Mouse (Mus musculus) neural tube, embryonic 10.5 days (tissue): ENCODE data around the gene Gm10591.
"Not testable (repeated sequence)": the region's sequence is repeated elsewhere in the genome, so short reads cannot be mapped to it uniquely, and the experiment has no call there.

Experiments
- DNase-seq: peaks from one replicate; pipeline ENCODE4 v3.0.0-alpha.2; 2017; ENCODE audit warnings: low spot score; ENCODE audit errors: extremely low spot score

The Gm10591 gene

GRCm38 (mm10) chr4:42611895-42612294 lies at the start of gene Gm10591:
Gm10591 (plus strand) TSS chr4:42612195.
- DNase-seq: not testable (repeated sequence)

DNA sequence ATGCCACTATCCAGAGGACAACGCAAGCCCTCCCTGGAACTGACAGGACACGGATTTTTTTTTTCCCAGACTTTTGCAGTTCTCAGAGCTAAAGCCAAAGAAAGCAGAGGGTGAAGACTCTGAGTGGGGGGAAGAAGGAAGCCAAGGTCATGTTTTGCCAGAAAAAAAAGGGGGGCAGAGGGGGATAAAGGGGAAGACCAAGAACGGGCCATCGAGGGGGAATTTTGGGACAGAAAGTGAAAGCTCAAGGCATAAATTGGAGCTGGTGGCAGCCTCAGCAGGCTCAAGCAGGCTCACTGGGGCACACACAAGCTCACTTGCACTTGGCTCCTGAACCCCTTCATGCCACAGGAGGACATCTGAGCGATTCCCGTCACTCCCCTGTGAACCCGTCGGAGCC lies 17.4 kb downstream of the Gm10591 start, which contains the start of gene Gm2564:
TSS of gene Gm2564 (plus strand) at position 301 of the 400 bp plus-strand sequence.
- not testable (repeated sequence) for DNase-seq

GRCm38 (mm10) chr4:42654951-42655350 lies 43.0 kb downstream of the Gm10591 start, which contains the start of gene Ccl27b:
Ccl27b (plus strand) TSS chr4:42655251.
- DNase-seq: not testable (repeated sequence)

- not testable (repeated sequence) for DNase-seq
Observed at GRCm38 (mm10) chr4:42661793-42662192, 49.8 kb downstream of the Gm10591 start, which contains the start of gene Il11ra2. Il11ra2 (minus strand) TSS chr4:42661893.
